Mouse (Mus musculus) limb, embryonic 11.5 days (tissue): ENCODE measurements around the gene Gm17581. TPM values are rescaled to one million over a fixed set of nuclear protein-coding genes. Genes with fewer than 3 reads are reported as not detected.
"Not testable (repeated sequence)": the region's sequence is repeated elsewhere in the genome, so short reads cannot be mapped to it uniquely, and the experiment has no call there.

ENCODE experiments used
- ATAC-seq: fragments of 200-750 bp; cut with Nextera tagmentation; 2 replicates; pipeline ENCODE4 v1.8.0; 2017; ENCODE audit warnings: low read depth; ENCODE audit not compliant: insufficient number of reproducible peaks, low FRiP score, low TSS enrichment
- DNase-seq: peaks from one replicate; pipeline ENCODE4 v3.0.0-alpha.2; 2015; ENCODE audit warnings: low spot score
- H3K27ac ChIP-seq: fragments of 300-500 bp; sonication (generic); replicated peaks from 2 replicates; pipeline ENCODE4 v1.5.1; 2014; ENCODE audit warnings: low read depth, mild to moderate bottlenecking, low read length
- H3K27me3 ChIP-seq: fragments of 300-500 bp; sonication (generic); 2 replicates; pipeline ENCODE4 v1.6.1; 2014; ENCODE audit warnings: mild to moderate bottlenecking, low read length, mixed read lengths; ENCODE audit not compliant: control insufficient read depth, insufficient read depth
- H3K36me3 ChIP-seq: fragments of 300-500 bp; sonication (generic); 2 replicates; pipeline ENCODE4 v1.6.1; 2014; ENCODE audit warnings: mild to moderate bottlenecking, low read length, moderate library complexity, mixed read lengths; ENCODE audit not compliant: control insufficient read depth, insufficient read depth
- H3K4me1 ChIP-seq: fragments of 300-500 bp; sonication (generic); 2 replicates; pipeline ENCODE4 v1.6.1; 2014; ENCODE audit warnings: low read length, mixed read lengths; ENCODE audit not compliant: control insufficient read depth, insufficient read depth
- H3K4me2 ChIP-seq: fragments of 300-500 bp; sonication (generic); 2 replicates; pipeline ENCODE4 v1.6.1; 2014; ENCODE audit warnings: low read depth, mild to moderate bottlenecking, moderate library complexity; ENCODE audit not compliant: severe bottlenecking
- H3K4me3 ChIP-seq: fragments of 300-500 bp; sonication (generic); 2 replicates; pipeline ENCODE4 v1.5.1; 2014; ENCODE audit warnings: low read depth, low read length
- H3K9ac ChIP-seq: fragments of 300-500 bp; sonication (generic); 2 replicates; pipeline ENCODE4 v1.6.1; 2014; ENCODE audit warnings: mild to moderate bottlenecking, low read length
- H3K9me3 ChIP-seq: fragments of 300-500 bp; sonication (generic); 2 replicates; pipeline ENCODE4 v1.6.1; 2016; ENCODE audit warnings: low read length; ENCODE audit not compliant: control insufficient read depth
- WGBS: fragments of 180-500 bp; shearing (Covaris S2); extraction: QIAGEN DNeasy Blood & Tissue Kit; methylation state at CpG from one replicate; pipeline ENCODE4 v1.1.7; 2014; 5-methylcytosine and 5-hydroxymethylcytosine counted together
- polyA plus RNA-seq: library from polyadenylated mRNA; unstranded; fragments of >200 nt; fragmentation: Nextera tagmentation; extraction: Ambion mirVana; gene quantifications from 2 replicates; pipeline ENCODE4 v1.2.1, GENCODE M21; 2014

The Gm17581 gene
- polyA plus RNA-seq = not detected in 2 replicates

GRCm38 (mm10) chr2:155735766-155736165 lies at the start of gene Gm17581:
Gene Gm17581 (minus strand): TSS chr2:155735866.
- not testable (repeated sequence) for DNase-seq, H3K4me1 ChIP-seq, H3K27ac ChIP-seq, H3K9ac ChIP-seq, H3K36me3 ChIP-seq, H3K9me3 ChIP-seq, H3K4me3 ChIP-seq, ATAC-seq, H3K4me2 ChIP-seq, H3K27me3 ChIP-seq
- WGBS = 83% methylated on average over 5 of the region's 5 CpGs

GRCm38 (mm10) chr2:155784534-155784933 lies 48.9 kb upstream of the Gm17581 start:
- H3K4me3 ChIP-seq = no peak overlapping the region
- 84% methylated on average over 6 of the region's 6 CpGs for WGBS
- no peak overlapping the region for H3K4me2 ChIP-seq
- H3K9ac ChIP-seq = no peak overlapping the region
- H3K9me3 ChIP-seq = no peaks in the 10 kb centered on the region
- H3K27me3 ChIP-seq = no peaks in the 10 kb centered on the region
- no peak overlapping the region for H3K27ac ChIP-seq
- no peak for ATAC-seq
- H3K36me3 ChIP-seq = no peaks in the 10 kb centered on the region
- no peak for DNase-seq
- no peaks in the 10 kb centered on the region for H3K4me1 ChIP-seq

GRCm38 (mm10) chr2:155779506-155779905 lies 43.8 kb upstream of the Gm17581 start:
- 89% methylated on average over 3 of the region's 3 CpGs for WGBS
- DNase-seq = no peak
- Histone ChIP-seq H3K27me3 (peaks cover 11% of the 10 kb centered on the region), H3K9ac (no peak overlapping the region), H3K36me3 (no peaks in the 10 kb centered on the region), H3K4me1 (0 out of 2 replicates have a peak, but pooled peaks cover 4% of the 10 kb centered on the region), H3K9me3 (no peaks in the 10 kb centered on the region), H3K27ac (no peak overlapping the region), H3K4me2 (no peak overlapping the region), H3K4me3 (no peak overlapping the region)
- ATAC-seq = no peak

GRCm38 (mm10) chr2:155779066-155779465 lies 43.4 kb upstream of the Gm17581 start:
- Histone ChIP-seq H3K9me3 (no peaks in the 10 kb centered on the region), H3K4me2 (no peak overlapping the region), H3K27me3 (peaks cover 15% of the 10 kb centered on the region), H3K36me3 (no peaks in the 10 kb centered on the region), H3K4me3 (no peak overlapping the region), H3K4me1 (0 out of 2 replicates have a peak, but pooled peaks cover 4% of the 10 kb centered on the region), H3K27ac (no peak overlapping the region), H3K9ac (no peak overlapping the region)
- WGBS = 45% methylated on average over 7 of the region's 7 CpGs
- ATAC-seq = no peak
- no peak for DNase-seq

- H3K4me1 ChIP-seq = 0 out of 2 replicates have a peak, but pooled peaks cover 4% of the 10 kb centered on the region
- no peak overlapping the region for H3K27ac ChIP-seq
- DNase-seq (no peak), ATAC-seq (no peak)
- H3K4me2 ChIP-seq = no peak overlapping the region
- no peak overlapping the region for H3K4me3 ChIP-seq
- no peaks in the 10 kb centered on the region for H3K36me3 ChIP-seq
- peaks cover 24% of the 10 kb centered on the region for H3K27me3 ChIP-seq
- WGBS = 73% methylated on average over 6 of the region's 6 CpGs
- H3K9ac ChIP-seq = no peak overlapping the region
- no peaks in the 10 kb centered on the region for H3K9me3 ChIP-seq
These were observed 42.3 kb upstream of the Gm17581 start for GRCm38 (mm10) chr2:155778004-155778403.

DNA sequence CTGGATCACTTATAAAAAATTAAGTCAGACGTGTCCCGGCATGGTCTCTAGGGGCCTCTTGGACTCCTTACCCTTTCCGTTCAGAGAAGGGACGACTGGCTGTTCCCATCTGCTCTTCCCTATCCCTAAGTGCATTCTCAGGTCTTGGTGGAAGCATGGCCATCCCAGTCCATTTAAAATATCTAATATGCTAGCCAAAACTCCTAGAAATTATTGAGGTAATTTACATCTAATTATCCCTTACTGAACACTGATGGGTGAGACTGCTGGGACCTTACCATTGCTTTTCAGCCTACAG lies 42.0 kb upstream of the Gm17581 start:
- H3K4me1 ChIP-seq = 0 out of 2 replicates have a peak, but pooled peaks cover 4% of the 10 kb centered on the region
- H3K4me2 ChIP-seq = no peak overlapping the region
- no peak overlapping the region for H3K27ac ChIP-seq
- peaks cover 24% of the 10 kb centered on the region for H3K27me3 ChIP-seq
- ATAC-seq (no peak), DNase-seq (no peak)
- no peaks in the 10 kb centered on the region for H3K36me3 ChIP-seq
- no peaks in the 10 kb centered on the region for H3K9me3 ChIP-seq
- 85% methylated on average over 4 of the region's 4 CpGs for WGBS
- H3K9ac ChIP-seq = no peak overlapping the region
- H3K4me3 ChIP-seq = no peak overlapping the region

DNA sequence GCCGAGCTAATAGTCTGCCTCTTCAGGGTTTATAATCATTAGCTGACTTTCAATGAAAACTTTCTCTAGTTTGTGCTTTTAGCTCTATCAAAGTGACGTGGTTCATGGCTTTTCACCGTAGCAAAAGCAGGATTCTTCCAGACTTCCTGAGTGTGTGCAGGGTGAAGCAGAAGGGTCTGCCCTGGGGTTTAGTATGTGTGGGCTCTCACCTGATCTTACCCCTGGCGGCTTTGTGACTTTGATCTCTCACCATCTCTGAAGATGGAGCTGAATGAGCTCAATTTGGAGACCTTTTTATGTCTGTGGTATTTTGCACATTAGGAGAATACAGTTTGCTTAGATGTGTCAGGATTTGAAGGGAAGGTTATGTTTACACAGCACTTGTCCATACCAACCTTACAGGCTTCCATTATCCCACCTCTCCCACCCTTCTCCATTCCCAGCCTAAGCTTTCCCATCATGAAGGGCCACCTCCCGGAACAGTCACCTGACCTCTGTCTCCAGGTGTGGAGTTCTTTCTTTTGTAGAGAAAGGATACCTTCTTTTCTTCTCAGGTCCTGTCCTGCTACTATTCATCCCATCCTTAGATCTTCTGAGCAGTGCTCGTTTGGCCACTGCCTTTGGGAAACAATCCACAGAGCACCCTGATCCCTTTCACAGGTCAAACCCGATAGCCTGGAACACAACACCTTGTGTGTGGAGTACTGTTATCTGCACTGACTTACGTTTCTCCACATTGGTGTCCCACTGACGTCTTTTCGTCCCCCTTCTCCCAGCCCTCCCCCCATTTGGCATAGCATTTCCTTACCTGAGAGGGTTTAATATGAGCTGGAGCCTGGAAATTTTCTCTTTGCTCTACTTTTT lies 41.4 kb upstream of the Gm17581 start:
- Histone ChIP-seq H3K36me3 (no peaks in the 10 kb centered on the region), H3K4me1 (0 out of 2 replicates have a peak, but pooled peaks cover 4% of the 10 kb centered on the region), H3K4me3 (no peak overlapping the region), H3K9ac (no peak overlapping the region), H3K27me3 (peaks cover 24% of the 10 kb centered on the region), H3K9me3 (no peaks in the 10 kb centered on the region), H3K27ac (no peak overlapping the region), H3K4me2 (no peak overlapping the region)
- ATAC-seq (no peak), DNase-seq (no peak)
- WGBS = 66% methylated on average over 10 of the region's 10 CpGs

DNA sequence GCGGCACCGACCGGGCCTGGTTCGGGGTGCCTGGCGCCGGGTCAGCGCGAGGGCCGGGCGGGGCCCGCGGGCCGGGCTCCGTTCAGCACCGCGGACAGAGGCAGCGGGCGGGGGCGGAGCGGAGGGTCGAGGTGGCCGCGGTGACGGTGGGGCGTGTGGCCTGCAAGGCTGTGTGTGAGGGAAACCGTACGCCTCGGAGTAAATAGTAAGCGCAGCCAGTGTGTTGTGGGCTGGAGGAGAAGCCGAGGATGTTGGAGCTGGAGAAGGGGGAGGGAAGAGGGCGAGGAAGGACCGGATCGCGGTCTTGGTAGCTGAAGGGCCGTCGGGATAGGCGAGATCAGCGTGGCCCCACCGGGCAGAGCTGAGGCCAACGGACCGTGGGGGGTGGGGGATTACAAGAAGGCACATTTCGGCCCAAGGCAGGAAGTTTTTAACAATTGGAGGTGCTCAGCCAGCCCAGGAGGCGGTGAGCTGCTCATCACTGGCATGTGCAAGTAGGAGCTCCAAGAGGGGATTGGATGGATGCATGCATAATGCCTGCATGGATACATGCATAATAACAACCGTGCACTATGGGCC lies 40.1 kb upstream of the Gm17581 start:
- Histone ChIP-seq H3K4me3 (peak overlapping the region; percentile 37; the same call in 1 of the 2 replicates), H3K9ac (no peak overlapping the region), H3K27me3 (peaks cover 24% of the 10 kb centered on the region), H3K36me3 (no peaks in the 10 kb centered on the region), H3K9me3 (no peaks in the 10 kb centered on the region), H3K4me2 (peak overlapping the region; percentile 97), H3K4me1 (0 out of 2 replicates have a peak, but pooled peaks cover 4% of the 10 kb centered on the region), H3K27ac (no peak overlapping the region)
- DNase-seq (peak; percentile 85), ATAC-seq (peak; percentile 75)
- WGBS = 1% methylated on average over 44 of the region's 44 CpGs
